Mouse (Mus musculus) brain, adult 2 months (tissue): ENCODE measurements around the gene Rai14.

ENCODE experiments used
- DNase-seq: peaks from one replicate; pipeline ENCODE4 v3.0.0; 2011; ENCODE audit warnings: low read depth, low spot score

The Rai14 gene

DNA sequence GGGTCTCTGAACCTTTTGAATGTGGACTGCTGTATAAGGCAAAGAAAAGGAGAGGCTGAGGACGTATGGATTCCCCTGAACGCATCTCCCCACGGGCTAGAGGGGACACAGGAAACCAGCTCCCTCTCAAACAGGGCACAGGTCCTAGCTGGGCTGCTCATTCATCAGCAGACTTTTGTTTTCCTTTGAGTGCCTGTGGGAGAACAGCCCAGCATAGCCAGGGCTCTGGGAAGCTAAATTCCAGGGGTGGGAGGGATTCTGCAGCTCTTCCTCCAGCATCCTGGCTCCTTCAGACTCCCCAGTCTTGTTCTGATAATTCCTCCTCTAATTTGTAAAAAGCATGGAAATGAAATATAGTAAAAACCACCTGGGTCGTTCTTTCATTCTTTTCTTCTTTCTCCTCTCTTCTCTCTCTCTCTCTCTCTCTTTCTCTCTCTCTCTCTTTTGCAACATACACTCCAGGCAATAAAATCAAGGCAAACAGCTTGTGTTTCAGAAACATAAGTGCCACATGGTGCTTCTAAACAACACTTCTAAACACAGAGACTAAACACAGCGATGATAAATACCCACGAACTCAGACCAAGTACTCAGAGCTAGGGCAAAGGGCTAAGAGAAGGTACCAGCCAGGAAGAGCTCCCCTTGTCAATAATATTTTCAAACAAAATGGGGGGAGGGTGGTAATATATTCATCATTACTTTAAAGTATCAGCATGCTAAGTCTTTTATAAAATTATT is 65.9 kb downstream of the Rai14 start:
- no peak for DNase-seq

GRCm38 (mm10) chr15:10646297-10646696 is 68.1 kb downstream of the Rai14 start:
- DNase-seq = no peak

- no peak for DNase-seq
These were observed 69.3 kb downstream of the Rai14 start for GRCm38 (mm10) chr15:10645101-10645500.

DNA sequence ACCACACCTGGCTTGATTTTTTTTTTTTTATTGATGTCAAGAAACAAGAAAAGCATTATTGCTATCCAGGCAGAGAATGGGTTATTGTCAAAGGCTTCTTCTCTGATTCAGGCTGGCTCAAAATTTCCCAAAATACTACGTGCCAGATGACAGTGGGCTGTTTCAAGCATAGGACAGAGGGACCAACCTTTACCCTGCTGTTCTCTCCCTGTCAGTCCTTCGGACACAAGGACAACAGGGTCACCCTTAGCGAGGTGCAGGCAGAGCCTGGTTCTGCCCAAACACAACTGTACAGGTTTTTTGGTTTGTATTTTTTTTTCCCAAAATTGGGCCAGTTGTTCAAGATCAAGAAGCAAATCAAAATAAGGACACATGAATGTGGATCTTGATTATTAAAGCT is 70.6 kb downstream of the Rai14 start:
- DNase-seq = no peak

GRCm38 (mm10) chr15:10643224-10643623 is 71.2 kb downstream of the Rai14 start:
- no peak for DNase-seq

DNA sequence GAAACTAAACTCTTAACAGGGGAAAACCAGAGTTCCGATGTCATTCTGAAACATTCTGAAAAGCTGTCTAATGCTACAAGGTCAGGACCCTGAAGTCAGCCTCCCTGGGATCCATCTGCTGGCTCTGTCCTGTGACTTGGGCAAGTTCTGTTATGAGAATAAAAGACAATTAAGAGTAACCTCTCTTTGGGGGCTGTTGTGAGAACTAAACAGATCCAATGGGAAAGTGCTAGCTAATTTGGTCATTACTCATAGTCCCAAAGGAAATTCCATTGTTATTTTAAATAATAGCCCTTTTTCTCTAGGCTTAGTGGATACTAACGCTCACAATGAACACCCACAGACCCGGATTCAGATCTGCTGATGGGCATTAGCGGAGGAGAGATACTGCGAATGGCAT is 72.0 kb downstream of the Rai14 start:
- no peak for DNase-seq

DNA sequence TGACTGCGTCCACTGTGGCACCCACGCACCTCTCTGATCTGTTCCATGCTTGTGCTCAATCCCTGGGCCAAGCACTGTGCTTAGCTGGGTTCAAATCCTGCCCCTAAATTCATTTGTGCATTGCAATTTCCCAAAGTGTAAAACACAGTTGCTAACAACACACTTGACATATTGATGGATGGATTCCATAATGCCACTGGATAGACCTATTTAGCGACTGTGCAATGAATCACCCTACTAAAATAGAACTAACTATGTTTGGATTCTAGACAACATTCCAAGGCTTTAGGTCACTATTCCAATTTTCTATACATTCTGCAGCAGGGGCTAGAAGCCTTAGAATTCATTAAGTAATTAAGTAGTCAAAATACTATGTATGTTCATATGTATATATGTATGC is 73.7 kb downstream of the Rai14 start:
- no peak for DNase-seq

DNA sequence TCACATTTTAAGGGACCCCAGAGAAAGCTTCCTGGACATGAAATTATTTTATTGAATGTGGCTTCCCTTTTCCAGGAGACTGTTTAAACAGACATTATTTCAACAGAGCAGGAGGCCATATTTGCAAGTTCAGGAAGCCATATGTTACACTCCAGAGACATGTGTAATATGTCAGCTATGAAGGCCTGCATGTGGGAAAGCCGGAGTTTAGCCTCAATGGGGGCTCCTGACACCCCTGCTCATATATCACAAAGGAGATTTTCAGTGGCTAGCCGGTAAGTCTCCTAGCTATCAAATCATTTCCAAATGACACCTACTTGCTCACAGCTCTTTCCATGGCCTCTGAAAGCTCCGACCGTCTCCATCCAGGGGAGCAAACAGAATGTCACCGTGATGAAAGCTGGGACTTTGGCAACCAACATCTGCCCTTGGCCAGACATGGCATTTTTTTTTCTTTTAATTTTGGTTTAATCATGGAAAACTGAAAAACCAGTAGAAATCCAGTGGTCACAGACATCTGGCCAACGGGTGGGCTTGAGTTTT is 77.1 kb downstream of the Rai14 start:
- no peak for DNase-seq

DNA sequence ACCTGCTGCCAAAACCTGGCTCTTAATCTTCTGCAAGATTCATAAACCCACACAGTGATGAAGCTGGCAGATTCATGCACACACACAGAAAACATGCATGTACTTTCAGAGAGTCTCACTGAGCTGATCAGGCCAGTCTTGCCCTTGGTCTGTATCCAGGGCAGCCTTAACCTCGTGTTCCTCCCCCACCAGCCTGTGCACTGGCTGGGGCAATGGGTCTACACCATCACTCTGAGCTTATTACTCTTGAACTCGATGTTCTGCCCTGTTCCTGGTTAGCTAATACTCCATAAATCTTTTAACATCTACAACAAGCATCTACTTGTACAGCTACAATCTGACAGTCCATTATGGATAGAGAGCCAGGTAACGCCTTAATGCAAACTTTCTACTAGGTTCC is 77.6 kb downstream of the Rai14 start:
- no peak for DNase-seq

- DNase-seq = no peak
These were observed 79.3 kb downstream of the Rai14 start for GRCm38 (mm10) chr15:10635121-10635520.

DNA sequence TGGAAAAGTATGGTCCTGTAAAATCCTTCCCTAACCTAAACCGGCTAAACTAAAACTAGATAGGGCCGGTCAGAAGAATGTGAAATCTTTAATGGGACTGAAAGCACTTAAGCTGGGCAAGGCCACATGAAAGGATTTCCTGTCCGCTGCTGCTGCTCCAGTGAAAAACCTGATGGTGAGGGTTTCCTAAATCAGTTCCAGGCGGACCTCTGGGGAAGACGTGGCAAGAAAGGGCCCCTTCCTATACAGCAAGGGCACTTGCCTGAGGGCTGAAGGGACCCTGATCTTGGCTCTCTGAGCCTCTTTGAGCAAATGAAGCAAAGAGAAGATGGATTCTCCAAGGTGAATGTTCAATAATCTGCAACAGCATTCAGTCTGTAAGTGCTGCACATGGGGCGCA is 80.2 kb downstream of the Rai14 start:
- DNase-seq = no peak

GRCm38 (mm10) chr15:10633381-10633780 is 81.0 kb downstream of the Rai14 start:
- no peak for DNase-seq

- no peak for DNase-seq
These were observed 81.8 kb downstream of the Rai14 start for GRCm38 (mm10) chr15:10632581-10632980.

- peak; percentile 45 for DNase-seq
These were observed 82.4 kb downstream of the Rai14 start for GRCm38 (mm10) chr15:10632060-10632459.

DNA sequence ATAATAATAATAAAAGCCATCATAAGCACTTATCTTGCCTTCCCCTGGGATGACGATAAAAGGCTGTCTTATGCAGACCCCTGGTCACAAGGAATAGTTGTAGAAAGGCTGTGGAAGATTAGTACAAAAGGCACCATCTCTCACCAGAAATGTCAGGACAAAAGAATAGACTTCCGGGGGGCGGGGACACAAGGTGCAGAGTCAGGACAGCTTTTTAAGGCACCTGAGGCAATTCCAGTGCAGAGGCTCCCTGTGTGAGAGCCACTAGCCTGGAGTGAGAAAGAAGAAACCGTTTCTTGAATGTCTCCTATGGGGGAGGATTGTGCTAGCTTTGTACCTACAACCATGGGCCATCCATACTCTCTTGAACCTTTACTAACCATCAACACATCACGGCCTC is 82.9 kb downstream of the Rai14 start:
- DNase-seq = no peak

DNA sequence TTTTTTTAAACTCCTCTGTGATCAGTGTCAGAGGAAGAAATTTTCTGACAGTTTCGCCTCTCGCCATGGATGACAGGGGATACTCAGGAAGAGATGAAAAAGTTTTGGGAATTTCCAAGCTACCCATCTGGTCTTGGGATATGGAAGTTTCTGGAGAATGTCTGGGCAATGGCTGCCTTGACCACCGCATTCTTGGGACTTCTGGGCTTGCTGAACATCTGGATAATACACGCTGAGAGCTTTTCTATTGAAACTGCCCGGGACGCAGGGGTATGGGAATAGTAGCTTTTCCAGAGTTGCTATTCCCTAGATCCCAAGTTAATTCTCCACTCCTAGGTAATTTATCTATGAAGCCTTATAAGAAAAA is 85.5 kb downstream of the Rai14 start:
- DNase-seq = no peak

- DNase-seq = no peak
These were observed 86.1 kb downstream of the Rai14 start for GRCm38 (mm10) chr15:10628131-10628979.

DNA sequence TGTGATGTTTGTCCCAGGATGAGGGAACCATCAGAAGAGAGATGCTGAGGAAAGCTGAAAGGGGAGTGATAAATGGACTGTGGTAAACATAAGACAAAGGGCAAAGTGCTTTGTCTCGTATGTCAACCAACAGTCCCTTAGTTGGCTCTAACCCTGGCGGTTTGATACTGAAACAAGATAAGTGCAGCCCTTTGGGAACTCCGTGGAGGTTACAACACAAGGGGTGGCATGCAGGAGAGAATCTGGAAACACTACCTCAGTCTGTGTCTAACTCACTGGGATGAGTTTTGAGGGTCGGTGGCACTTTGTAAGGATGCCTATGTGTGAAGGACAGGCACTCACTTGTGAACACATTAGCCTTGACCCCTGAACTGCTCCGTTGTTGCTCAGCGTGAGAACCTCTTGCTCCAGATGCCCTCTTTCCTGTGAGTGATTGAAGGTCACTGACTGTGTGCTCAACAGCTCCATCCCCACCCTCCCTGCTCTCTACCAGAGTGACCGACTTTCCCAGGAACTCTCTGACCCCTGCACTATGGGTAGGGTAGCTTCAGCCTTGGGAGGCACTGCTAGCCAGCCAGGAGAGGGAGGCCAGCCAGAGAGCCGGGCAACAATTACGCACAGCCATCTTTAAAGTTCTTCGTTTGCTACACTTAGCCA is 90.7 kb downstream of the Rai14 start:
- no peak for DNase-seq

DNA sequence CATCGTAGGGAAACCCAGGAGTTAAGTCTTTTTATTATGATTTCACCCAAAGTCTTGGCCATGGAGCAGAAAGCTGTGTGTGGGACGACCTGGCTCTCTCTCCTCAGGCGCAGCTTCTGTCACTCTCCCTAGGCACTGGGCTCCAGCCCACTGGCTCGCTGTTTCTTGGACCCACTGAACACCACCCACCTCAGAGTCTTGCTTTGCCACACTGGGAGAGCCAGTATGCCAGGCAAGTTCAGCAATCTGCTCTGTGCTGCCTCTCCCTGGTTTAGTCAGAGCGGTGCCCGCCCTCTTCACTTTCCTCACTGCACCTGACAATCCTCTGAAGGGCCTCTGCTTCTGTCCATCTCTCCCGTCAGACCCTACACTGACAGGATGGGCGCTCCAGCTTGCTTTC is 93.2 kb downstream of the Rai14 start:
- peak; percentile 84 for DNase-seq

- DNase-seq = no peak
These were observed 94.7 kb downstream of the Rai14 start for GRCm38 (mm10) chr15:10619678-10620077.

DNA sequence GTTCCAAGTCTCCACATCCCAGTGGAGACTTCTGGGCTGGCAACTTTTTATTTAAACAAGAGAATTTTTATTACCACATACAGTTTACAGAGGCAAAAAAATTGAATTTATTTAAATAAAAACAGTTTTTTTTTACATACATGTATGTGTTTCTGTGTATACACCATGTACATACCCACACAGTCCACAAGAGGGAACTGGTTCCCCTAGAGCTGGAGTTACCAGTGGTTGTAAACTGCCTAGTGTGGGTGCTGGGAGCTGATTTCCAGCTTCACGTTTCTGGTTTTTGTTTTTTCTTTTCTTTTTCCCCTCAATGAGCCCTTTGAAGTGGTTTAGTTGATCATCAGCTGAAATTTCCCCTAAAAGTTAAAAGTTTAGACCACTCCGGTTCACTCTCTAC is 96.1 kb downstream of the Rai14 start:
- no peak for DNase-seq

GRCm38 (mm10) chr15:10616001-10616400 is 98.4 kb downstream of the Rai14 start:
- no peak for DNase-seq
